Mouse (Mus musculus): ENCODE results near the gene Rogdi. TPM values are rescaled to one million over a fixed set of nuclear protein-coding genes. Genes with fewer than 3 reads are reported as not detected.

The Rogdi gene
- 251 and 286 TPM in 2 replicates for polyA plus RNA-seq (2012; rRNA removed)

DNA sequence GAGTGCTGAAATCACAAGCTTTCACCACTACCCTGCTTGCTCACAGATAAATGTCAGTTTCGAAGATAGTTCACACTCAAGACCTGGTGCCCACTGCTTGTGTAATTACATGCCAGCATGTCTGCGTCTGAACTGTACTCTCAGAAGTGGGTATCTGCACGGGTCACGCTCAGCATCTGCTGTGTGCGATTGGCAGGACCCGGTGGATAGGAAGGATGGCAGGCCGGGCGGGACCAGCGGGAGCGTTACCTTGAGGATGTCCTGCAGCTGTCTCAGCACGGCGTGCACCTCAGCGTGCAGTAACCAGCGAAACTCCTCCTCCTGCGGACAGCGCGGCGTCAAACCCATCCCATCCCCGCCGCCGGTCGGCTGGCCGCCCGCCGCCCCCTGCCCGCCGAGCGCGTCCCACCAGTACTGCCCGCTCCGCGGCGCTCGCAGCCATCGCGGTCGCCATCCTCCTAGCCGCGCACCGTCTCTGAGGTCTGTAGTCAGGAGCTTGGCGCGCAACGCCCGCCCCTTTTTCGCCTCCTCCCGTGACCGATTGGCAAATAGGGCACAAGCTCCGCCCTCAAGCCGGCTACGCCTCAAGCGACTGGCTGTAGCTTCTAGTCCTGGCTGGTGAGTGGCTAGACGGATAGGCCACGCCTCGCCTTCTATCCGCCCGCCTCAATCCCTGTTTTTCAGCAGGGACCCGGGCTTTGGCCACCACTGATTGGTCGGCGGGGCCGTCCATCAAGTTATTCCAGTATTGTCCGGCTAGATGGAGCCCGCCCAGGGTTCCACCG, at the start of gene Rogdi:
Gene Rogdi, minus strand, starts transcription at position 500 of the 785 bp plus-strand sequence.
- peaks cover 10% of the 10 kb centered on the region for H3K4me1 ChIP-seq (ENCODE audit: control insufficient read depth, insufficient read depth, low read length)
- H3K27me3 ChIP-seq (replicated peaks; ENCODE audit: control insufficient read depth, insufficient read depth, low read length): no peaks in the 10 kb centered on the region
- under 1% methylated on average over 63 of the region's 63 CpGs for WGBS
- peak; percentile 25; the same call in 1 of the 2 replicates for TF ChIP-seq CTCF (conservative IDR thresholded peaks at IDR 0.05; ENCODE audit: insufficient read depth, insufficient read length, low read depth, low read length)
- peak; percentile 74 for TF ChIP-seq POLR2A (IDR thresholded peaks at IDR 0.05; ENCODE audit: low read depth, low read length)
- H3K36me3 ChIP-seq (ENCODE audit: control insufficient read depth, insufficient read depth, low read length): no peaks in the 10 kb centered on the region
- peak; percentile 100 for DNase-seq
- peak within 1 kb of the TSS; percentile 75 for H3K27ac ChIP-seq (ENCODE audit: insufficient read depth, low read depth, low read length)
- peak within 1 kb of the TSS; percentile 83 for H3K4me3 ChIP-seq (ENCODE audit: insufficient read depth, low read depth, low read length)

DNA sequence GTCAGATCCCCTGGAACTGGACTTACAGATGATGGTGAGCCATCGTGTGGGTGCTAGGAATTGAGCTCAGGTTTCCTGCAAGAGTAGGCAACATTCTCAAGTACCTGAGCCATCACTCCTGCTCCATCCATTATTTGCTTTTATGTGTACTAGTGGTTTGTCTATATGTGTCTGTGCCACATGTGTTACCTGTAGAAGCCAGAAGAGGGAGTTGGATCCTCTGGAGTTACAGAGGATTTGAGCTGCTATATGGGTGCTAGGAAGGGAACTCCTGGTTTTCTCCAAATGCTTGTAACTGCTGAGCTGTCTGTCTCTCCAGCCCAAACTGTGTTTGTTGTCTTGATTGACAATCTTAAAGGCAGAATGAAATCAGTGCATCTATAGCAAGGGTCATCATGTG, 44.8 kb upstream of the Rogdi start:
- Histone ChIP-seq H3K4me3 (ENCODE audit: insufficient read depth, low read depth, low read length) (no peak overlapping the region), H3K27me3 (replicated peaks; ENCODE audit: control insufficient read depth, insufficient read depth, low read length) (no peaks in the 10 kb centered on the region), H3K27ac (ENCODE audit: insufficient read depth, low read depth, low read length) (no peak overlapping the region), H3K4me1 (ENCODE audit: control insufficient read depth, insufficient read depth, low read length) (no peaks in the 10 kb centered on the region), H3K36me3 (ENCODE audit: control insufficient read depth, insufficient read depth, low read length) (peaks cover 11% of the 10 kb centered on the region)
- no peak for DNase-seq
- TF ChIP-seq CTCF (conservative IDR thresholded peaks at IDR 0.05; ENCODE audit: insufficient read depth, insufficient read length, low read depth, low read length) (0 out of 2 replicates have a peak, but pooled peaks have one; percentile 4), POLR2A (IDR thresholded peaks at IDR 0.05; ENCODE audit: low read depth, low read length) (no peak)
- 78% methylated on average over 1 of the region's 1 CpGs for WGBS

DNA sequence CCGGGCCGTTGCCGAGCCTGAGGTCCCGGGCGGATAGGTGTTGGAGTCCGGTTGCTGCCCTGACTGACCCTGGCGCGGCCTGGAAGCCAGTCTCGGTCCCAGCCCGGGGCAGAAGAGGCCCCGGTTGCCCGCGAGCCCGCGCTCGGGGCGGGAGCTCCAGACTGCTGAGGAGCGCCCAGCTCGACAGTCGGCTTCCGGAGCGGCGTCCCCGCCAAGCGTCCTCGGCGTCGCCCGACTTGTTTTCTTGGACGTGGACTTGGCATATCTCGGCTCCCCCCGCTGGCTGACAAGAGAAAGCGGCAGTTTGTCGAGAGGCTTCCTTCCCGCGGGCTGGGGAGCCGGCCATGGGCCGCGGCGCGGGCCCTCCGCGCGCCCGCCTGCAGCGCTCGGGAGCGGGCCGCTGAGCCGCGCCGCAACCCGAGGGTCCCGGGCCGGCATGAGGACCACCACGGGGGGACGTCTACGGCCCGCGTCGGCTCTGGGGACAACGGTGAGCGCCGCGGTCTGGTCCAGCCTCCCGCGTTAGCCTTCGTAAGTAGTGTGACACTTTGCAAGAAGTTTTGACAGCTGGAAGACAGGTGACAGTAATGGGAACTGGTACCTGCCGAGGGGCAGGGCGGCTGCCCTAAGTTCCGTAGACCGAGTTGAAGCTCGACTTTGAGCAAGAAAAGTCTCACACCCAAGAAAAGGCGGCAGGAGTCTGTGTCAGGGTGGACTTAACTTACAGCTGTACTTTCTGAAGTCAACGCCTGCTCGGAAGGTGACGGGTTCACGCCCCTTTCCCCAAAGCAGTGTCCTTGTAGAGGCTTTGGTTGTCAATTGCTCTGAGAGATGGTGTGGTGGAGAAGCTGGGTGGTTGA, 37.1 kb upstream of the Rogdi start:
- TF ChIP-seq POLR2A (IDR thresholded peaks at IDR 0.05; ENCODE audit: low read depth, low read length) (no peak), CTCF (conservative IDR thresholded peaks at IDR 0.05; ENCODE audit: insufficient read depth, insufficient read length, low read depth, low read length) (no peak)
- peak; percentile 89 for DNase-seq
- Histone ChIP-seq H3K4me1 (ENCODE audit: control insufficient read depth, insufficient read depth, low read length) (peaks cover 5% of the 10 kb centered on the region; the same call in 1 of the 2 replicates), H3K36me3 (ENCODE audit: control insufficient read depth, insufficient read depth, low read length) (peaks cover 5% of the 10 kb centered on the region), H3K27ac (ENCODE audit: insufficient read depth, low read depth, low read length) (peak overlapping the region; percentile 86), H3K4me3 (ENCODE audit: insufficient read depth, low read depth, low read length) (peak overlapping the region; percentile 75), H3K27me3 (replicated peaks; ENCODE audit: control insufficient read depth, insufficient read depth, low read length) (no peaks in the 10 kb centered on the region)
- WGBS: under 1% methylated on average over 78 of the region's 78 CpGs

DNA sequence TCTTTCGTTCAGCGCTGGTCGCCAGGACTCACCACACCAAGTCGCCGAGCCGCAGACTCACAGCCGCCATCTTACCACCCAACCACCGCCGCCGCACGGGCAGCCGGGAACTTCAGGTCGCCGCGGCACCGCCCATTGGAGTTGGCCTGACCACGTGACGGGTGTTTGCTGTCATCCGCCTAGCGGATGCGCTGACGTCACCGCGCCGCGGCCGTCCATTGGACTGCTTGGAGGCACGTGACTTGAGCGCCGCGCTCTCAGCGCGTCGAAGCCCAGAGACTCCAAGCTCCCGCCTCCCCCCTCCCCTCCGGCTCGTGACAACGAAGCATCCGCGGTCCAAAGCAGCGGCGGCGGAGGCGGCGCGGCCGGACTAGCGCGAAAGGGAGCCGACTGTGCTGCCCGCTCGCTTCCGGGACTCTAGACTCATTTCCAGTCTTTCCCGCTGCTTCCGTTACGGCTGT, 36.5 kb upstream of the Rogdi start, which contains the start of the genes Glyr1 and Ubn1:
Gene Glyr1, minus strand, starts transcription at position 90 of the 461 bp plus-strand sequence.
Gene Ubn1, plus strand, starts transcription at position 284 of the 461 bp plus-strand sequence.
- TF ChIP-seq CTCF (conservative IDR thresholded peaks at IDR 0.05; ENCODE audit: insufficient read depth, insufficient read length, low read depth, low read length) (no peak), POLR2A (IDR thresholded peaks at IDR 0.05; ENCODE audit: low read depth, low read length) (peak; percentile 49)
- whole genome bisulfite sequencing: 2% methylated on average over 56 of the region's 56 CpGs
- DNase-seq: peak; percentile 100

DNA sequence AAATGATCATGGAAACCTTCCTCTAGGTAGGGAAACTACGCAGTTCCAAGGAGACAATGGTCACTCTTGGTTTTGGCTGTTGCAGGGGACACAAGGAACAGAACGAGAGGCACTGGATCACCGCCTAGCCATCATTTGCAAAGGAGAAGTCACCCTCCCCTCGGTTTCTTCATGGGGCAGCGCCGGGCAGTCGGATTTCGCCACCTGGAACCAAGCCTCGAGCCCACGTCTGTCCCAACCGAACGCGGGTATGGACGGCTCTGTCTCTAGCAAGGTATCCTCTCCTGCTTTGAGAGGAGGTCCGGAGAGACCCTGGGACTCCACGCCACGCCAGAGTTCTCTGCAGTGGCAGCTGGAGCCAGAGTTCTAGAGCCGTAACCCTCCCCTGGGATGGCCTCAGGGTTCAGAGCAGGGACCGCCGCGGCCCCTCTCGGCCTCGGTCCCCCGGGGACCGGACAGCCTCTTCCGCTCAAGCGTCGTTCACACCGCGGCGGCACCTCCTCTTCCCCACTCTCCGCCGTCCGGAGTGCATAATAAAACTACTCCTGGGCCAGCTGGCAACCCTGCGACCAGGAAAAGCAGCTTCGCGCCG, 35.9 kb upstream of the Rogdi start:
- peaks cover 4% of the 10 kb centered on the region for H3K36me3 ChIP-seq (ENCODE audit: control insufficient read depth, insufficient read depth, low read length)
- TF ChIP-seq CTCF (conservative IDR thresholded peaks at IDR 0.05; ENCODE audit: insufficient read depth, insufficient read length, low read depth, low read length) (no peak), POLR2A (IDR thresholded peaks at IDR 0.05; ENCODE audit: low read depth, low read length) (no peak)
- H3K4me3 ChIP-seq (ENCODE audit: insufficient read depth, low read depth, low read length): peak overlapping the region; percentile 76
- peaks cover 5% of the 10 kb centered on the region; the same call in 1 of the 2 replicates for H3K4me1 ChIP-seq (ENCODE audit: control insufficient read depth, insufficient read depth, low read length)
- no peak for DNase-seq
- H3K27me3 ChIP-seq (replicated peaks; ENCODE audit: control insufficient read depth, insufficient read depth, low read length): no peaks in the 10 kb centered on the region
- H3K27ac ChIP-seq (ENCODE audit: insufficient read depth, low read depth, low read length): peak overlapping the region; percentile 82
- WGBS: under 1% methylated on average over 38 of the region's 38 CpGs

More for the DNA sequence above, 36.5 kb upstream of the Rogdi start, which contains the start of the genes Glyr1 and Ubn1:
- Histone ChIP-seq H3K4me3 (ENCODE audit: insufficient read depth, low read depth, low read length) (peak within 1 kb of the TSS; percentile 76), H3K27ac (ENCODE audit: insufficient read depth, low read depth, low read length) (peak within 1 kb of the TSS; percentile 86), H3K27me3 (replicated peaks; ENCODE audit: control insufficient read depth, insufficient read depth, low read length) (no peaks in the 10 kb centered on the region), H3K4me1 (ENCODE audit: control insufficient read depth, insufficient read depth, low read length) (peaks cover 5% of the 10 kb centered on the region; the same call in 1 of the 2 replicates), H3K36me3 (ENCODE audit: control insufficient read depth, insufficient read depth, low read length) (peaks cover 2% of the 10 kb centered on the region)

DNA sequence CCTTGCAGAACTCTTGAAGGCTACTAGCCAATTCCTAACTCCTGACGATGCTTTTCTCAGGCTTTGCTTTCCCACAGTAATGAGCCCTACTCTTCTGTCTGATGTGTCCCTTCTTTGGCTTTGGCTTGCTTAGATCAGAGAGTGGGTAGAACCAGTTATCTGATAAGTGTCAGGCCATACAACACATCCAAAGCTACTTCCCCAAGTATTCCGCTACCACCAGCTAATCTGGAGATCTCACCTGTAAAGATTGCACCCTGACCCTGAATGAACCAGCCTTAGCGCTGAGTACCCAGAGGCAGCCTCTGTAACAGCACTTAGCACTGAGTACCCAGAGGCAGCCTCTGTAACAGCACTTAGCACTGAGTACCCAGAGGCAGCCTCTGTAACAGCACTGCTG, 32.0 kb upstream of the Rogdi start:
- H3K4me1 ChIP-seq (ENCODE audit: control insufficient read depth, insufficient read depth, low read length): peaks cover 5% of the 10 kb centered on the region; the same call in 1 of the 2 replicates
- no peak overlapping the region for H3K27ac ChIP-seq (ENCODE audit: insufficient read depth, low read depth, low read length)
- no peak overlapping the region for H3K4me3 ChIP-seq (ENCODE audit: insufficient read depth, low read depth, low read length)
- TF ChIP-seq POLR2A (IDR thresholded peaks at IDR 0.05; ENCODE audit: low read depth, low read length) (no peak), CTCF (conservative IDR thresholded peaks at IDR 0.05; ENCODE audit: insufficient read depth, insufficient read length, low read depth, low read length) (no peak)
- 89% methylated on average over 3 of the region's 3 CpGs for WGBS
- no peaks in the 10 kb centered on the region for H3K27me3 ChIP-seq (replicated peaks; ENCODE audit: control insufficient read depth, insufficient read depth, low read length)
- DNase-seq: no peak
- peaks cover 9% of the 10 kb centered on the region for H3K36me3 ChIP-seq (ENCODE audit: control insufficient read depth, insufficient read depth, low read length)
